Mouse (Mus musculus): Measurements from ENCODE around the gene Pwwp2a. TPM values are rescaled to one million over a fixed set of nuclear protein-coding genes. Genes with fewer than 3 reads are reported as not detected.
A peak's percentile ranks its signal among the peaks of the same experiment; 100 is the strongest.

The Pwwp2a gene
- polyA plus RNA-seq, 1 experiment = 36.2 TPM

DNA sequence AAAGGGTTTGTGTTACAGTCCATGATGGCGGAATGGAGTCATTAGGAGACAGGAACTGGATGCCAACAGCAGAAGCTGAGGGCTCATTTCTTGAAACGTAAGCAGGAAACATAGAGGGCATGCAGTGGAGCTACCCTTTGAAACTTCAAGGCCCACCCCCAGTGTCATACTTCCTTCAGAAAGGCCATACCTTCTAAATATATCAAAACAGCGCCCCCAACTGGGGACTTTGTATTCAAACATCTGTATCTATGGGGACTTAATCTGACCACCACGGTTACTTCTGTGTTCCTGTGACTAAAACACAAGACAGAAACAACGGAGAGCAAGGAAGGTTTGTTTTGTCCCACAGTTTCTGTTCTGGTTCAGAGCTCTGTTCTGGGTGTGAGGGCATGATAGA is 73.6 kb downstream of the Pwwp2a start:
- no peaks in the 10 kb centered on the region for H3K4me1 ChIP-seq (ENCODE audit: control insufficient read depth, insufficient read depth, low read length)
- TF ChIP-seq POLR2A (IDR thresholded peaks at IDR 0.05; ENCODE audit: extremely low read depth, insufficient read depth, low read length) (no peak), CTCF (IDR thresholded peaks at IDR 0.05; ENCODE audit: extremely low read depth, insufficient read depth, low read length) (no peak)
- H3K27ac ChIP-seq (ENCODE audit: insufficient read depth, low read length) = no peak overlapping the region
- H3K4me3 ChIP-seq (ENCODE audit: insufficient read depth, low read length) = no peak overlapping the region

DNA sequence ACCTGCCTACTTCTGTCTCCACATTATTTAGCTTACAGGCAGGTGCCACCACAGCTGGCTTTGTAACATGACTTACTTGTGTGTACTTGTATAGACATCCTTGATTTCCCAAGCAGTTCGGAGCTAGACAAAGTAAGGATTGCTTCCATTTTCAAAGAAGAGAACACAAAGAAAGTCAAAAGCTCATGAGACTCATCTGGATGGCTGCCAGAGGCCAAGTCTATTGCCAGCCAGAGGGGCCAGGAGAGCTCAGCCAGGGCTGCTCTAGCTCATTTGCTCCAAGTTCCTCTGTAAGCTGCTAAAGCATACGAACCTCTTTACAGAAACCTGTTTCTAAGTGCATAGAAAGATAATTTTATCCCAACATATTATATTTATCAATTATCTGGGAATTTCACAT is 76.6 kb downstream of the Pwwp2a start:
- Histone ChIP-seq H3K4me3 (ENCODE audit: insufficient read depth, low read length) (no peak overlapping the region), H3K27ac (ENCODE audit: insufficient read depth, low read length) (no peak overlapping the region), H3K4me1 (ENCODE audit: control insufficient read depth, insufficient read depth, low read length) (no peaks in the 10 kb centered on the region)
- no peak for TF ChIP-seq CTCF (IDR thresholded peaks at IDR 0.05; ENCODE audit: extremely low read depth, insufficient read depth, low read length)
- TF ChIP-seq POLR2A (IDR thresholded peaks at IDR 0.05; ENCODE audit: extremely low read depth, insufficient read depth, low read length) = no peak

DNA sequence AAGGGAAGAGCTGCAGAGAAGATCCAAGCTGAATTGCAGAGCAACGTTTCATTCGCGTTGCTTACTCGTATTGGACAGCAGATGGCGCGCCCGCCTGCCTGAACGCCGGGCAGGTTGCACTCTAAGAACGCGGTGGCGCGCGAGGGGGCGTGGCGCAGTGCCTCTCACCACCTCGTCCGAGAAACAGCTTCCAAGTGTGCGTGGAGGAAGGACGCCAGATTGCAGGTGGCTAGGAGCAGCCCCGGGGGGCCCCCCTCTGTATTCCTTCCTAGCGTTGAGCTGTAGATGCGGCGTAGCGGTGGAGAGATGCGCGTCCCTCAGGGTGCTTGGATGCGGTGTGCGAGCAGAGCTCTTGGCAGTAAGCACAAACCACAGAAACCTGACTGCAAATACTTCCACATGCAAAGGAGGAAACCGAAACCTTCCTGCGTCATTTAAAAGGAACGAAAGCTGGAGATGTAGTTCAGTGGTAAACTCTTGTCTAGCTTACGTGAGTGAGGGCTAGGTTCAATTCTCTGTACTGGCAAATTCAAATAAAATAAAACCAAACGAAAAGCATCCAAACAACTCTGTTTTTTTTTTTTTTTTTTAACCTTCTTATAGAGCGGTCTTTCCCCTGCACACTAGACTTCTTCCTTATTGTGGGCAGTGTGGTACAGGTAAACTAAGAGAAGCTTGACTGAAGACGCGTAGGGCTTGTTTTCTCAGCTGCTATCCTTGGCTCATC is 85.3 kb downstream of the Pwwp2a start:
- no peaks in the 10 kb centered on the region for H3K4me1 ChIP-seq (ENCODE audit: control insufficient read depth, insufficient read depth, low read length)
- no peak for TF ChIP-seq POLR2A (IDR thresholded peaks at IDR 0.05; ENCODE audit: extremely low read depth, insufficient read depth, low read length)
- peak; percentile 69 for TF ChIP-seq CTCF (IDR thresholded peaks at IDR 0.05; ENCODE audit: extremely low read depth, insufficient read depth, low read length)
- peak overlapping the region; percentile 38 for H3K4me3 ChIP-seq (ENCODE audit: insufficient read depth, low read length)
- no peak overlapping the region for H3K27ac ChIP-seq (ENCODE audit: insufficient read depth, low read length)

DNA sequence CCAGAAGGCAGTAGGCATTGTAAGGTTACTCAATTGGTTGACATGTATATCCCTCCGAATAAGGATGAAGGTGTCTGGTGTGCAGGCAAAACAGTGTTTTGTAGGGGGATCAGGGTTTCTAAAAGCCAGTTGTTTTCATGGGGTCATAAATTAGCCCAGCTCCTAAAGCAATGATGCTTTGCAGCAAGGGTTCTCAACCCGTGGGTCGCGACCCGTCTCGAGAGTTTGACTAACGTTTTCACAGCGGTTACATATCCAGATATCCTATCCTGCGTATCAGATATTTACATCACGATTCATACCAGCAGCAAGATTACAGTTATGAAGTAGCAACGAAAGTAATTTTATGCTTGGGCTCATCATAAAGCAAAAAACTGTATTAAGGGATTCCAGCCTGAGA is 86.0 kb downstream of the Pwwp2a start:
- TF ChIP-seq POLR2A (IDR thresholded peaks at IDR 0.05; ENCODE audit: extremely low read depth, insufficient read depth, low read length) (no peak), CTCF (IDR thresholded peaks at IDR 0.05; ENCODE audit: extremely low read depth, insufficient read depth, low read length) (no peak)
- Histone ChIP-seq H3K27ac (ENCODE audit: insufficient read depth, low read length) (no peak overlapping the region), H3K4me1 (ENCODE audit: control insufficient read depth, insufficient read depth, low read length) (no peaks in the 10 kb centered on the region), H3K4me3 (ENCODE audit: insufficient read depth, low read length) (no peak overlapping the region)

DNA sequence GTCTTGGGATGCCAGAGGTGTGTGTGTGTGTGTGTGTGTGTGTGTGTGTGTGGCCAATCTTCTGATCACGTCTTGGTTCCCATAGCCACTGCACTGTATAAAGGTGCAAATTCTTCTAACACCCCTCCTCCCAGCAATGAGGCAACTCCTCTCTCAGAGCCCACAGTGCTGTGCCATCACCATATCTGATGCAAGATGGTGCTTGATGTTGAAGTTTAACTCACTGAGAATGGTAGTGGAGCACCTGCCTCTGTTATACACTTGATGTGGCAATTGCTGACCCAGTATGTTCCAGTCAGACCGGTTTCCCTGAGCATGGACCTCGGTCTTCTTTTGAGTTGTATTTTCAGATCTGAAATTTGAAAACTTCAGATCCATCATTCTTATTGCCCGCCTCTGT is 88.3 kb downstream of the Pwwp2a start:
- Histone ChIP-seq H3K27ac (ENCODE audit: insufficient read depth, low read length) (no peak overlapping the region), H3K4me3 (ENCODE audit: insufficient read depth, low read length) (no peak overlapping the region), H3K4me1 (ENCODE audit: control insufficient read depth, insufficient read depth, low read length) (no peaks in the 10 kb centered on the region)
- TF ChIP-seq POLR2A (IDR thresholded peaks at IDR 0.05; ENCODE audit: extremely low read depth, insufficient read depth, low read length) = no peak
- no peak for TF ChIP-seq CTCF (IDR thresholded peaks at IDR 0.05; ENCODE audit: extremely low read depth, insufficient read depth, low read length)

Other genes starting within 250 kb of the Pwwp2a start
- gene Slu7, start 248.3 kb upstream of the Pwwp2a start, polyA plus RNA-seq (2012; rRNA removed) = 20.1 and 20.9 TPM in 2 replicates
- 2.1 and 3.7 TPM in 2 replicates for gene C1qtnf2, start 207.7 kb upstream of the Pwwp2a start, polyA plus RNA-seq (2012; rRNA removed)
- 1.7 and 2.3 TPM in 2 replicates for gene Ccnjl, start 153.2 kb upstream of the Pwwp2a start, polyA plus RNA-seq (2012; rRNA removed)
- gene 4933415A04Rik, start 95.0 kb upstream of the Pwwp2a start, polyA plus RNA-seq (2012; rRNA removed) = 0.38 and 0.40 TPM in 2 replicates
- 0.28 TPM in 1 of 2 replicates, not detected in the other for gene Fabp6, start 80.5 kb upstream of the Pwwp2a start, polyA plus RNA-seq (2012; rRNA removed)
- 52.0 and 53.8 TPM in 2 replicates for gene Ttc1, start 66.0 kb downstream of the Pwwp2a start, polyA plus RNA-seq (2012; rRNA removed)
- gene Adra1b, start 219.2 kb downstream of the Pwwp2a start, polyA plus RNA-seq (2012; rRNA removed) = 19.8 and 19.9 TPM in 2 replicates

Measured in cortical plate, adult 2 months (tissue).